Mouse (Mus musculus) lung, adult 2 months (tissue): ENCODE results near the gene Zfp382. TPM values are rescaled to one million over a fixed set of nuclear protein-coding genes. Genes with fewer than 3 reads are reported as not detected.
"Not testable (repeated sequence)": the region's sequence is repeated elsewhere in the genome, so short reads cannot be mapped to it uniquely, and the experiment has no call there.

Experiments
- DNase-seq: peaks from one replicate; pipeline ENCODE4 v3.0.0; 2022
- H3K4me1 ChIP-seq: fragments of 200-500 bp; 2 replicates; pipeline ENCODE4 v1.6.1; 2011; ENCODE audit warnings: low read length; ENCODE audit not compliant: control insufficient read depth, insufficient read depth
- H3K4me3 ChIP-seq: fragments of 200-500 bp; replicated peaks from 2 replicates; pipeline ENCODE3; 2011; ENCODE audit warnings: low read depth, mild to moderate bottlenecking, control low read depth, low read length; ENCODE audit errors: extremely low read depth
- CTCF ChIP-seq: fragments of 200-500 bp; IDR thresholded peaks from 2 replicates; pipeline ENCODE4 v1.5.1; 2011; ENCODE audit warnings: mild to moderate bottlenecking, low read length, control low read depth; ENCODE audit not compliant: insufficient read depth
- POLR2A ChIP-seq: fragments of 200-500 bp; IDR thresholded peaks from 2 replicates; pipeline ENCODE4 v1.6.1; 2011; ENCODE audit warnings: low read depth, mild to moderate bottlenecking, control low read depth, low read length, borderline replicate concordance; ENCODE audit errors: extremely low read depth
- WGBS: fragments of 180-500 bp; shearing (Covaris S2); methylation state at CpG from one replicate; pipeline ENCODE4 v1.1.7; 2018; 5-methylcytosine and 5-hydroxymethylcytosine counted together
- polyA plus RNA-seq: library from polyadenylated mRNA; depleted of rRNA; stranded (reverse); fragments of >200 nt; gene quantifications from 2 replicates; pipeline ENCODE4 v1.2.3, GENCODE M21; 2012

Gene Zfp382
- polyA plus RNA-seq, 1 experiment = 1.8 TPM

DNA sequence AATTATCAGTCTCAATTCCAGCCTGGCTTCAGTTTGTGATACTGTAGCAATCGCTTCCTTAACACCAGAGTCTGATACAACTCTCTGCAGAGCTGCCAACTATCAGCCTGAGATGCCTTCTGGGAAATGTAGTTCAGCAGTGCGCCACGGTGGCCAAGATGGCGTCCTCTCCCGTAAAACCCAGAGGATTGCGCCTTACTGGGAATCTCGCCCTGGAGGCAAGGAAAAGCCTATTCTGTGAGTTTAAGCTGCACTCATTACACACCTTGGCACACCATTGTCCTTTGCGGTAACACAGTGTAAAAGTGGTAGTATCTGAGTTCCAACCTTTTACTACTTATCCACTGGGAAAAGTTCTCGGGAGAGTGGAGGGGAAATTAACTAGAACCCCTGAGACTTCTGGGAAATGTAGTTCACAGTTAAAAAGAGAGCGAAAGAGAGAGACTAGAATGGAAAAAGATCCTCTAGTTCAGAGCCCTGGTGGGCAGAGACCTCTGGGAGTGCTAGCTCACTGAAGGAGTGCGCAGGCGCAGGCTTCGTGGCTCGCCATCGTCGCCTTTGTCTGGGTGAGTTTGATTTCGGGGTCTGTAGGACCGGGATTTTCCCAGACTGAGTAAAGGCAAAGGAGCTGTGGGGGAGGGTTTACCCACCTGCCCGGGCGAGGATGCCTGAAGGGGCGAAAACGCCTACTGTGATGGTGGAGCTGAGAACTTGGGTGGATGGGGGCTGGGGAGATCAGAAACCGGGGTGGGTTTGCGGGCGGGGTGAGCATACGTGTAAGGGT lies 26.9 kb upstream of the Zfp382 start, which contains the start of gene Zfp260:
Gene Zfp260, plus strand, starts transcription at position 132 of the 784 bp plus-strand sequence.
- under 1% methylated on average over 26 of the region's 26 CpGs for WGBS
- DNase-seq = peak; percentile 86
- peak; percentile 82; the same call in 1 of the 2 replicates for TF ChIP-seq POLR2A
- TF ChIP-seq CTCF = no peak
- H3K4me1 ChIP-seq = peaks cover 7% of the 10 kb centered on the region; the same call in 1 of the 2 replicates
- peak within 1 kb of the TSS; percentile 95 for H3K4me3 ChIP-seq

DNA sequence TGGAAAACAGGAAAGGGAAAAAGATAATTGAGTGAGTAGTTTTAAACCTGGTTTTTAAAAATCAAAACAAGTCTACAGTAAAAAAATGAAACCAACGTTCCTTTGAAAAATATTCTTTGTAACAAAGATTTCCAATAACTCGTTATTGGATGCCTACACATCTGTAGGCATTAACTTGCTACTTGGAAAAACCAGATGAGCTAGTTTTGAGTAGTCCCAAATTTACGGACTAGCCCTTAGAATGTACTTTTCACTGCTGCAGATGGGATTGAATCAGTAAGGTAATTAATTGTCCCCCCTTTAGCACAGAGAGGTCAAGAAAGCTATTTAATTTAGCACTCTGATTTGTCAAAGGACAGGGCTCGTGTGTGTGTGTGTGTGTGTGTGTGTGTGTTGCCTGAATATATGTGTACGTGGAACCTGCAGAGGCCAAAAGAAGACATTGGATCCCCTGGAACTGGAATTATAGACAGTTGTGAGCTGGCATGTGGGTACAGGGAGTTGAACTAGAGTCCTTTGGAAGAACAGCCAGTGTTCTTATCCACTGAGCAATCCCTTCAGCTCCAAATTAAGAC lies 26.1 kb upstream of the Zfp382 start:
- Histone ChIP-seq H3K4me3 (peak overlapping the region; percentile 24), H3K4me1 (peaks cover 7% of the 10 kb centered on the region; the same call in 1 of the 2 replicates)
- WGBS = 2% methylated on average over 5 of the region's 5 CpGs
- TF ChIP-seq POLR2A (no peak), CTCF (no peak)
- peak; percentile 10 for DNase-seq

DNA sequence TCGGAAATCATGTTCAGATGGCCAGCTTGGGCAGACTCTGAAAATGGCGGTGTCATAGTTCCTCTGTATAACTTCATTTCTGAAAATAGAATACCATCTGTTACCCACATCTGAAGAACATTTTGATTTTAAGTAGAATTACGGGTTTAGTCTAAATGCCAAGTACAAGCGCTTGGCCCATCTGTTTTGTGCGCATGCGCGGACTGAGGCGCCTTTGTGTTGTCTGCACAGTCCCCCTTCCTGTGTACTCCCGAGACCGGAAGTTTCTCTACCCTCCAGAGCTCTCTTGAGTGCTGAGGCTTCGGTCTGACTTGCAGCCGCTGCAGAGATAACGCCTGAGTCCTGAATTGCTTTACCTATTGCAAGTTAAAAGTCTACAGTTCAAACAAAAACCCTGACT lies 22.4 kb upstream of the Zfp382 start:
- no peak for DNase-seq
- TF ChIP-seq CTCF (no peak), POLR2A (no peak)

DNA sequence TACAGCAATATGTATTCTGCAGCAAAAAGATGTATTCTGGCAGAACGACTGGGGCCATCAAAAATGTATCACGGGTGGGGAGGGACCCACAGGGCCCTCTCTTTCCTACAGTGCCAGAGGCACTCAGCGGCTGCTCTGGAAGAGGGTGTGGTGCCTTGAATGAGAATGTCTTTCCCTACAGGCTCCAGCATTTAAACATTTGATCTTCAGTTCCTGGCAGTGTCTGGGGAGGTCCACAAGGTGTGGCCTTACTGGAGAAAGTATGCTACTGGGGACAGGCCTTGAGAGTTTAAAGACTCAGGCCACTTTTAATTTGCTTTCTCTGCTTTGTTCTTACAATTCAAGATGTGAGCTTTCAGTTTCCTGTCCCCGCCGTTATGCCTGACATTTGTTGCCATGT lies 5.7 kb upstream of the Zfp382 start:
- DNase-seq = no peak
- no peak for TF ChIP-seq CTCF
- TF ChIP-seq POLR2A = no peak
- Histone ChIP-seq H3K4me3 (no peak overlapping the region), H3K4me1 (no peaks in the 10 kb centered on the region)
- 93% methylated on average over 5 of the region's 5 CpGs for WGBS

More for the DNA sequence above, 22.4 kb upstream of the Zfp382 start:
- Histone ChIP-seq H3K4me1 (peaks cover 5% of the 10 kb centered on the region; the same call in 1 of the 2 replicates), H3K4me3 (no peak overlapping the region)
- WGBS = 84% methylated on average over 13 of the region's 13 CpGs

DNA sequence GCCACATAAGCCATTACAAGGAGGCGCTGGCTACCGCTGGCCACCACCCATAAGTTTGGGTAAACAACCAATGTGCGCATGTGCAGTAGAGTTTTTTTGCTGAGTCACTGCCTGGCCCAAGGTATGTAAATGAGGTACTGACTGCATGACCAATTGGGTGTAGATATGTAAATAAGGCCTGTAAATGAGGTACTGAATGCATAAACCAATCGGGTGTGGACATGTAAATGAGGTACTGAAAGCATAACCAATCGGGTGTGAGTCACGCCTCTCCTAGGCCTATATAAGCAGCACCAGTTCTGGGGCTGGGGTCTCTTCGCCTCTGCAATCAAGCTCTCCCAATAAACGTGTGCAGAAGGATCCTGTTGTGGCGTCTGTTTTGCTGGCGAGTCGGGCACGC lies 3.8 kb upstream of the Zfp382 start:
- WGBS = 90% methylated on average over 12 of the region's 12 CpGs
- not testable (repeated sequence) for H3K4me1 ChIP-seq, H3K4me3 ChIP-seq, DNase-seq

DNA sequence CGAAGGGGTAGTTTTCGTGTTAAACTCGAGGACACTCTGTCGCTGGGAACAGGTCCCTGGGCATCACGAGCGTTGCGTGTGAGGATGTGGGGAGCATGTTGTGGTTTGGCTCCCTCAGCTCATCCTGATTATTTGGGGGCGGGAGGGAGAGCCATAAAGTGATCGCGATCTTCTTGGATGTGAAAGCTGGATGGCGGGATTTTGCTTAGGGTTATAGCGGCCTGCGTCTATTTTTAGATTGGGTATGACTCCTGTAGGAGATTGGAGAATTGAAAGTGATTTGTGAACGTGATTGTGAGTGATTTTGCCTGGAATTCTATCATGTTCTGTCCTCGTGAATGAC lies 417 bp downstream of the Zfp382 start:
- no peak for DNase-seq
- no peaks in the 10 kb centered on the region for H3K4me1 ChIP-seq
- no peak for TF ChIP-seq CTCF
- TF ChIP-seq POLR2A = no peak
- under 1% methylated on average over 15 of the region's 15 CpGs for WGBS
- H3K4me3 ChIP-seq = peak overlapping the region; percentile 68

DNA sequence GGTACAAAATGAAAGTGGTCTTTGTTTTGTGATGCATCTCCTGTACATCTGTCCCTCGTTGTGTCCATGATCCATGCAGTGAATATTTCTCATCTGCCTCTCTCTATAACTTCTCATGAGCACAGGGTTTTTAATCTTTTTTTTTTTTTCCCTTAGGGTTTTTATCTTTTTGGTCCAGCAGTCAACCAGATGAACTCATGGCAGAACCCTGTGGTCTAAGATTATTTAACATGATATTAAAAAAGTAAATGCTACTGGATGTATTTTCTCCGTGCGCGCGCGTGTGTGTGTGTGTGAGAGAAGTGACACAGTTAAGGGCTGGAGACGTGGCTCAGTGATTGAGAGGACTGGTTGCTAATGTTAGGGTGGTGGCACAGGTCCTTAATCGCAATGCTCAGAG lies 8.2 kb downstream of the Zfp382 start:
- DNase-seq = no peak
- Histone ChIP-seq H3K4me3 (no peak overlapping the region), H3K4me1 (no peaks in the 10 kb centered on the region)
- WGBS = 93% methylated on average over 8 of the region's 8 CpGs
- TF ChIP-seq CTCF (no peak), POLR2A (no peak)

DNA sequence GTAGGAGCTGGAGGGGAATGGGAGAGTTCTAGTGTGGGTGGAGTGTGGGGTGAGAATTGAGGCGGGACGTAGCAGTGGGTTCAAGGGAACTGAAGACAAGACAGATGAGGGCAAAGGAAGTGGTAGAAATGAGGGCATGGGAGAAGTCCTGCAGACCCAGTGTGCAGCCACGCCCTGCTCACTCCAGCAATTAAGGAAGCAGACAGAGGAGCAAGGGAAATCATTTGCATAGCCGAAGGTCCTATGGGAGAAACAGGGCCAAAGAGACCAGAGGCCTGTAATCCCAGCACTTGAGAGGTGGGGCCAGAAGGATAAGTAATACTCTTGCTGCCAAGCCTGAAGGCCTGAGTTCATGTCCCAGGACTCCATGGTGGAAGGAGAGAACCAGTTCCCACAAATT lies 10.7 kb downstream of the Zfp382 start:
- Histone ChIP-seq H3K4me3 (no peak overlapping the region), H3K4me1 (no peaks in the 10 kb centered on the region)
- TF ChIP-seq POLR2A (no peak), CTCF (no peak)
- no peak for DNase-seq
- WGBS = 89% methylated on average over 4 of the region's 4 CpGs

DNA sequence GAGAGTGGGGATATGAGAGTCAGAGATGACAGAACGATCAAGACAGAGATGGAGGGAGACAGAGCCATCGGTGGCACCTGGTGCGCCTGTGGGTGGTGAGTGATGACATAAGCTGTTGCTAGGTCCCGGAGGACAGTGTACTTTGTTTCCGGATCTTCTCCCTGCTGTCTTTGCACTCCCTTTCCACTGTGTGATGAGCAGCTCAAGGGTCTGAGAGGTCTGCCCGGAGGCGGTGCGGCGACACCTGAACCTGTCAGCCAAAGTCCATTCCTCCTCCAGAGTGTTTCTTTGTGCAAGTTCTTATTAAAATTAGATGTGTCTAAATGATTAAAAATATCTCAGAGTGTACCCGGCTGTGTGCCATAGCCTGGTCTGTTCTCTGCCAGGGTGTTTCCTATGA lies 15.1 kb downstream of the Zfp382 start:
- DNase-seq = no peak
- TF ChIP-seq POLR2A = no peak
- TF ChIP-seq CTCF = no peak
- Histone ChIP-seq H3K4me3 (no peak overlapping the region), H3K4me1 (no peaks in the 10 kb centered on the region)
- 86% methylated on average over 10 of the region's 10 CpGs for WGBS

DNA sequence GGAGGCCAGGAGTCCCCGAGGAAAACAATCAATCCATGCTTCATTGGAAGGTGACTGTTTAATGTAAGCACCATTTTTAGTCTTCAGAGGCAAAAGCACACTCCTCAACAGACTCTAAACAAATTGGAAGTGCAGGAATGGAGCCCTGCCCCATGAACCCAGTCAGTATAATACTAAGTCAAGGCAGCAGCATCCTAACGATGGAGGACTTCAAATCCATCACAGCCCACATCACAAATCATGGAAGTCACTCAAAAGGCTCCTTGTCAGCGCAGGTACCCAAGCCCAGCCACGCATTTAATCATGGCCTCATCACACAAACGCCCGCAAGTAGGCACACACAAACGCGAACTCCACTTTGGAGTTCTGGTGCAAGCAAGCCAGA lies 21.4 kb downstream of the Zfp382 start:
- 11% methylated on average over 8 of the region's 8 CpGs for WGBS
- no peak for DNase-seq
- TF ChIP-seq CTCF = no peak
- TF ChIP-seq POLR2A = no peak

More for the DNA sequence above, 21.4 kb downstream of the Zfp382 start:
- 0 out of 2 replicates have a peak, but pooled peaks cover 2% of the 10 kb centered on the region for H3K4me1 ChIP-seq
- peak overlapping the region; percentile 56 for H3K4me3 ChIP-seq
